Mouse (Mus musculus) adrenal gland, adult (tissue): ENCODE measurements around the gene Tmem274.

Experiments
- DNase-seq, 2 experiments: peaks; one replicate each; pipeline ENCODE4 v3.0.0; 2022 to 2023; ENCODE audit warnings: low spot score in 1 of 2; ENCODE audit not compliant: inconsistent age in 2 of 2

Tmem274 gene

DNA sequence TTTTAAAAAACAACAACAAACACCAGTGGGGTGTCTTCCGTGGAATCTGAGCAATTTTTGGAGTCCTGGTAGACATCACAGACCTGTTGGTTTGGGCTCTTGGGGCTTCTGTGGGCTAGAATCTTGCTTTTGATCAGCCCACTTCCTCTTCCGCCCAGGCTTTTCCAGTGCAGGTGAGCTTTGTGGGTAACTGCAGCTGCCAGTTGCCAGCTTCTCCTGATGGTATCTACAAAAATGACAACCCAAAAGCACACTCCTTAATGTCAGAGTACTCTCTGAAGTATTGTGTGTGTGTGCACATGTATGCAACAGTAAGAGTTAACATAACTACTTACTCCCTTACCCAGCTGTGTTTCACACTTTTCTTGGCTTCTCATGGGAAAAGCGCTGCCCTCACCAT lies 7.6 kb upstream of the Tmem274 start:
- no peak for DNase-seq

DNA sequence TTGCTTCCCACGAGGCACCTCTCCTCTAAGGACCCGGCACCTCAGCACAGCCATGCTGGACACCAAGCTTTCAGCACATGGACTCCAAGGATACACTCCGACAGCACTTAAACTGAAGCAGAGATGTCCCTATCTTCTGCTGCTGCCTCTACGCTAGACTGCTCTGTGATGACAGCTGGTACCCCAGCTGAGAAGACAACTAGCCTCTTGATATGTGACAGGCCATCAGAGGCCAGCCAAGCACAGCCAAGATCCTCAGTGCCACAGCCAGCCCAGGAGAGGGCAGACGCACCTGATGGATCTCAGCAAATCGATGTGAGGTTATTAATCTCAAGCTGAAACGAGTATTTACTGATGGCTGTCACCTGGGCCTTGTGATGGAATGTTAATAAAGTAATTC lies 2.1 kb upstream of the Tmem274 start:
- DNase-seq, result no peak

DNA sequence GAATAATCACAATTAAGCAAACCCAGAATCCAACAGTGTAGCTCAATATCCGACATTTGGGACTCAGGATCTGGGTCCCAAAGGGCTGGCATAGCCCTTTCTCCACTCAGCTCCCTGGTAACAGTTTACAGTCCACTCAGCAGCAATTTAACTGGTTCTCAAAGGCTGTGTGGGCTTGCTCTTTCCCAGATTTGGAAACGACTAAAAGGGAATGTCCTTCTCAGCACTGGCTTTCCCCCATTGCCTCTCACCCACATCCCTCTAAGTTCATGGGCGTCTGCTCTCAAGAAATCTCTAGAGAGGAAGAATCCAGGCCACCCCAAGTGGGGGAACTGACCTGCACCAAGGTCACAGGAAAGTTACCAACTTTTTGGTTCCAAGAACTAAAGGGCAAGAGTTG lies 7.4 kb downstream of the Tmem274 start:
- DNase-seq, result no peak

DNA sequence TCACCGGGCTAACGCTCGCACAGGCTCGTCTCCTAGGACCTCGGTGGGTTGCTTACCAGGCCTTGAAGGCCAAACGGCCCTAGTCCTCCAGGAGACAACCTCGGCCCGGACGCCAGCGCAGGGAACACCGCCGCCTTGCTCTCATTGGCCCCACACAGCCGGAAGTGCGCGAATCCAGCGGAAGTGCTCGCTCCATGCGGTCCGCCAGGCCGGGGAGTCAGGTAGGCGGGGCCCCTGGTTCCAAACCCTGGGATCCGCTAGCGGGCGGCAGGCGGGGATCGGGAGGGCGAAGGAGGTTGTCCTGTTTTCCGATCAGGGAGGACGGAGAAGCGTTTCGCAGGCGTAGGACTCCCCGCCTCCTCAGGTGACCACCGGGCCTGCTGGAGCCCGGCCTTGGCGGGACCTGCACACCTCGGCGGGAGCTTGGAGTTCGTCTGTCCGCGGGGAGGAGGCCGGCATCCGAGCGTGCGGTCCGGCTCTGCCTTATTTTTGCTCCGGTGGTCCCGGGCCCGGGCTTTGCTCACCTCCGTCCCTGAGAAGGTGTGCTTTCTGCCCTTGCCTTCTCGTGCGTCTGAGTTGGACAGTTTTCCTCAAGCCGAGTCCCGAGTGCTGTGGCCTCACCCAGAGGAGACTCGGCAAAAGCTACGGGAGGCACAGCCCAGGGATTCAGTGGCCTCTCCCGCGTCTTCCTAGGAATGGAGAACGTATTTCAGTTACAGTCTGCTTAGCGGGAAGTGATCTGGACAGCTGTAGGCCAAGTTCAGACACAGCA lies 8.1 kb downstream of the Tmem274 start, which contains the start of the genes Nmnat1 and Lzic:
TSS of gene Nmnat1 (minus strand) at position 150 of the 772 bp plus-strand sequence.
TSS of gene Lzic (plus strand) at position 177 of the 772 bp plus-strand sequence.
- peak; percentile 95 to 98 for DNase-seq

DNA sequence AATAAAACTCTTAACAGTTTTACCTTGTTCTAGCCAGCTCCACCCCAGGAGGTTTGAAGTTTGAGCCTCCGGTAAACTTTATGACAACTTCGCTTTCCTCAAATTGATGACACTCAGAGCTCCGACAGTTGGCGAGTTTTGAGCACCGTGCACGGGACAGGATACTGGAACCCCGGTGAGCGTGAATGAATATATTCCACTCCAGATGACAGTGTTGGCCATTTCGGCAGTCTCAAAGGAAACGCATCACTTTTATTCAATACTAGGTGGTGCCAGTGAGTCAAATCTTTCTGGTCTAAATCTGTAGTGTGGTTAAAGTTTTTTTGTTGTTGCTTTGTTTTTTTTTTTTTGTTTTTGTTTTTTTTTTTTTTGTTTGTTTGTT lies 8.6 kb downstream of the Tmem274 start:
- peak; percentile 24 to 75 for DNase-seq

DNA sequence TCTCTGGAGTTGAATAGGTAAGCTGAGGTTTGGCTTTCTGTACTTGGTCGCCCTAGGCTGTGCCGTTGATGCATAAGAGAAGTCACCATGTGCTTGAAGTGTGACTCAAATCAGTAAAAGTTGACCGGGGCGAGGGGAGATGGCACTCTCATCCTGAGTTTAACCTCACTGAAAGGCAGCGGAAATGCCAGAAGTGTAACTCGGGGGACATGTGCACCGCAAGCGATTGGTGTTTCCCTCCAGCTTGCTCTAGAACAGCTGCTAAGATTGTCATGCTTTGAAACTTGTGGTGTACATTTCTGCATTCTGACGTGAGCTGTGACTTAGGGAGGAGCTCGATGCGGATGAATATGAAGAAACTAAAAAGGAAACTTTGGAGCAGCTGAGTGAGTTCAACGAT lies 10.6 kb downstream of the Tmem274 start:
- DNase-seq, result no peak

DNA sequence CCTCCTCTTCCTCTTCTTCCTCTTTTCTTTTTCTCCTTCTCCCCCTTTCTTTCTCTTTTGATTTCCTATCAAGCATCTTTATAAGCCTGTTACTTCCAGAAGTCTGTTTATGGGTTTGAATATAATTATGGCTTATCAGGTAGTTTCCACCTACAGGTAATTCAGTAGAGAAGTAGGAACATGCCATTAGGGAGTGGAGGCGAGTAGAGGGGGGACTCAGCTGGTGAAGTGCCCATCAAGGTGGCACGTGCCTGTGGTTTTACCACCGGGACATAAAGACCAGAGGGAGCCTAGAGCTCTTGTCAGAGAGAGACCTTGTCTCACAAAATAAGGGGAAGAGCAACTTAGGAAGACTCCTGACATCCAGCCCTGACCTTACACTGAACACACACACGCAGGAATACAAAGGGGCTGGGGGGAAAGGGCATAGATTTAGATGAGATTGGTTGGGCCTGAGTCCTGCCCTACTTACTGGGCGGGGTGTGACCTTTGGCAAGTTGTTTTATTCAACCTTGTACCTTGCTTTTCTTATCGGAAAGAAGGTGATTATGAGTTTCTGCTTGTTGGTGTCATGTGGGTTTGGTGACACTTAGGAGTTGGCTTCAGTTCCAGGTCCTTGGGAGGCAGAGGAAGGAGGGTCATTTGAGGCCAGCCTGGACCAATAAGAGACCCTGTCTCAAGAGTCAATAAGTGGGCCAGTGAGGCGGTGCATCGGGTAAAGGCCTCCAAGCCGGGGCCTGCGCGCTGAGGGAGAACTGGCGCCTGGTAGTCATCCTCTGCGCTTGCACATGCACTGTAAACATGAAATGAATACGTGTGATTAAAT lies 12.4 kb downstream of the Tmem274 start:
- DNase-seq, result no peak

DNA sequence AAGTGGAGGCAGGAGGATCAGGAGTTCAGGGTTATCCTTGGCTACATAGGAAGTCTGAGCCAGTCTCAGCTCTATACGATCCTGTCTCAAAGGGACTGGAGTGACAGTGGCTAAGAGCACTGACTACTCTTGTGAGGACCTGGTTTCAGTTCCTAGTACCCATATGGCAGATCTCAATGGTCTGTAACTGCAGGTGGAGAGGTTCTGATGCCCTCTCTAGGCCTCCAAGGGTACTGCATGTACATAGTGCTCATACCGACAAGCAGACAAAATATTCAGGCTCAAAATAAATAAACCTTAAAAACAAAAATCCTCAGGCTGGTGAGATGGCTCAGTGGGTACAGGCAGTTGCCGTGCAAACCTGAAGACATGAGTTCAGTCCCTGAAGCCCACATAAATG lies 14.0 kb downstream of the Tmem274 start:
- DNase-seq, result no peak

DNA sequence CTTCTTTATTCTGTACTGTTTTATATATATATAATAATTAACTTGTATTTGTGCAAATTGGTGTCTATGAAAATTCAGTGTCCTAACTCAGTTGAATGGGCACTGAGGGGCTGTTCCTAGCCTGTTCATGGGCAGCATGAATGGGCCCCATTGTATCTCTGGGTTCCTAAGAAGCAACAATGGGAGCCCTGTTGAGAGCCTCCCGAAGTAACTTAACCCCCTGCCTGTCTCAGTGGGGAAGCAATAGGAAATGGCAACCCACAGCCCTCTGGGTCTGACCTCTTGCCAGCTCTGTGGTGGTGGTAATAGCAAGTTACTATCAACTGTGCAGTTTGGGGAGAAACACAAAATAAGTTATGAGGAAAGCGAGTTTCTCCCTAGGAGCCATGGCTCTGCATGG lies 19.4 kb downstream of the Tmem274 start:
- DNase-seq, result no peak

DNA sequence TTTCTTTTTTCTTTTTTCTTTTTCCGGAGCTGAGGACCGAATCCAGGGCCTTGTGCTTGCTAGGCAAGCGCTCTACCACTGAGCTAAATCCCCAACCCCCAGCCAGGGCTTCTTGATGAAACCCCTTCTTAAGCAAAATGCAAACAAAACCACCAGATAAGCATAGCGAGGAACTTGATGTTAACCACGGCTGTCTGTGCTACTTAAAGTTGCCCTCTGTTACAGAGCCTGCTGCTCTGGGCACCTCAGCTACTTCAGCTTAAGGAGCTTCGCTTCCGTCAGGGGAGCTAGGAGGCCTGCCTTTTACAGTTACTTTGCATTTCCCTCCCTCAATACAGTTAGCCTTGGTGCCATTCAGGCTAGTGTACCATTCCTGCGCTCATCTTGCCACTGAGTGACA lies 21.7 kb downstream of the Tmem274 start:
- DNase-seq, result no peak

DNA sequence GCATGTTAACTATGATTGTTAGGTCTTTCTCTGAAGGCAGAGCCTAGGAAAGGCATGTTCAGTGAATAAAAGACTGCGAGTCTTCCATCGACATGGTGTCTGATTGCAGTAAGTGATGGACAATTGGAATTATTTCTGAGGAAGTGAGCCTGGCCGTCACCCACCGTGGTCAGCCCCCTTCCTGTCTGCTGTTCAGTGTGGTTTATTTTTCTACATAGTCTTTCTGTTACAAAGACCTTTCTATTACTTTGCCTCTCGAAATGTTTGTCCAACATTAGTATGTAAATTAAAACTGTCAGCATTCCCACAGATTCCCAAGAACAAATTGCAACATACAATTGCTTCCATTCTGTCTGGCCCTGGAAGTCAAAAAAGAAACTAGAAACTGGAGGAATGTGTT lies 22.6 kb downstream of the Tmem274 start:
- DNase-seq, result no peak

DNA sequence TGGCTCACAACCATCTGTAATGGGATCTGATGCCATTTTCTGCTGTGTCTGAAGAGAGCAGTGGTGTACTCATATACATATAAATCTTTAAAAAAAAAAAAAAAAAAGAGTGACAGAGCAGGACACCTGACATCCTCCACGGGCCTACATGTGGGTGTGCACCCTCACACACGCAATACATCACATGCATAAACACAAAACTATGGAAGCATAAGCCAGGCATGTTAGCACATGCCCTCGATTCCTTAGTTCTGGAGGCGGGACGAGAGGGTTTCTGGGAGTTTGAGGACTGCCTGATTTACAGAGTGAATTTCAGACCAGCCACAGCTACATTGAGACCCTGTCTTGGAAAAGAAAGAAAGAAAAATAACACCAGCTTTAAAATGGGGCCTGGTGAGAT lies 27.2 kb downstream of the Tmem274 start:
- DNase-seq, result no peak

DNA sequence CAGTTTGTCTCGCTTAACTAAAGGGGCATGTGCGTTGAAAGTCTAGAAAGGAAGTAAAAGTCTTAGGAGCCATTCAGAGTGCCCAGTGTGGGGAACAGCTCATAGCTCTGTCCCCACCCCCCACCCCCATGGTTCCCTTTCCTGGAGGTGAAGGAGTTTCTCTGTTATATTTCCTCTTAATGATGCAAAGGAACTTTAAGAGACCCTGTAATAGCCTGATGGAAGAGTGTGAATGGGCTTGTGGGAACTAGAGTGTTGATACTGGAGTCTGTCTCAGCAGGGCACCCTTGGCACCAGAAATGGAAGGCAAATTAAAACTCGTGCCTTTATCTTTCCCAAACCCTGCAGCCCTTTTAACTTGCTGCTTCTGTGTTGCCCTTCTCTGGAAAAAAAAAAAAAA lies 27.7 kb downstream of the Tmem274 start:
- DNase-seq, result no peak

DNA sequence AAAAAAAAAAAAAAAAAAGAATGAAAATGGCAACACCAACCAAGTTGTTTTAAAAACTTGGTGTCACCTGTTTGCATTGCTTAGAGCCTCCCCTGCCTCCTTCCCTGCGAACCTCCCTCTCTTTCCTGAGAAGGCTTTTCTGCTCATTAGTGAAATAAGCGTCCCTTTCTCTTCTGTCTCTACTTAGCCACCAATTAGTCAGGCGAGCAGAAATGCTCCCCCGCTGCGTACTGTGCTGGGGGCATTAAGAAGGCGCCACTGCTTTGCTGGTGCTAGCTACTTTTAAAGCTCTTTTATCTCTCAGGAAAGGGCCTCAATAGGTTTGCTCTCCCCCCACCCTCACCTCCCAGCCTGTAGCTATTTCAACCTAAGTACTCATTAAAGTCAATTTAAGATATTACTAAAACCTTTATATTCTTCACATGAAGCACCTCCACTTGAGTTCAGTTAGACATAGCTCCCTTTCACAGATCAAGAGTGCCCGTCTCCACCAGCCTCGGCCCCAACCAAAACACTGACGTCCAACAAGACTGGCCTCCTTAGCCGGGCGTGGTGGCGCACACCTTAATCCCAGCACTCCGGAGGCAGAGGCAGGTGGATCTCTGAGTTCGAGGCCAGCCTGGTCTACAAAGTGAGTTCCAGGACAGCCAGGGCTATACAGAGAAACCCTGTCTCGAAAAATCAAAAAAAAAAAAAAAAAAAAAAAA lies 28.2 kb downstream of the Tmem274 start:
- no peak for DNase-seq

DNA sequence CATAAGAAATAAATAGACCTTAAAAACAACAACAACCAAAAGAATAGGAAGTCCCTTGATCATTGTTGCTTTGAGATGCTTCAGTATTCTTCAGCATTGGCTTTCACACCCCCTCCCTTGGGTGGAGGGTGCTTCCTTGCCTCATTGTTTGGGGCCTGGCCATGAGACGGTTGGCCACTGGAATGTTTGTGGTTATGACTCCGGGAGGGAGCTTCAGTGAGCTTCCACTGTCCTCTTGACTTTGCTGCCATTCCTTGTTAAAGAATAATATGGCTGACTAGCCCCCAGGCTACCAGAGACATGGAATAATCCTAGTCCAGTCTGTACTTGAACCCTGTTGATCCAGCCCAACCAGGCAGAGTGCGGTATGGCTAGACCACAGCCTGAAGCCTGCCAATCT lies 29.7 kb downstream of the Tmem274 start:
- DNase-seq, result no peak

DNA sequence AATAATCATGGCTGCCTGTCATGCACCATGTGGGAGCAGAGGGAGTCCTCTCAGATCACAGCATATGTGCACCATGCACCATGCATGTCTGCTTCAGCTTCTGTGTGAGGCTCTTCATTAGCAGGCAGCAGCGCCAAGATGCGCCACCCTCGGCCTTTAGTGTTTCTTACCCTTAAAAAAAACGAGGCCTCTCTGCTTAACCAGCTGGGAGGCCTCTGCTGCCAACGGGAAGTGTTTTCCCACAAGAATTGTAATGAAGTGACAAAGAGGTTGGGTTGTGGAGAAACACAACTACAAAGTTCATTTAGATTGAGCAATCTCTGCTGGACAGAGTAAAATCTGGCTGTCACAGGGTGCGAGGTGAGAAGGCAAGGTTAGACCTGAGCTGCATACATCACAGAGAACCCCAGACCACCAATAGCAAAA lies 34.1 kb downstream of the Tmem274 start:
- DNase-seq, result no peak

DNA sequence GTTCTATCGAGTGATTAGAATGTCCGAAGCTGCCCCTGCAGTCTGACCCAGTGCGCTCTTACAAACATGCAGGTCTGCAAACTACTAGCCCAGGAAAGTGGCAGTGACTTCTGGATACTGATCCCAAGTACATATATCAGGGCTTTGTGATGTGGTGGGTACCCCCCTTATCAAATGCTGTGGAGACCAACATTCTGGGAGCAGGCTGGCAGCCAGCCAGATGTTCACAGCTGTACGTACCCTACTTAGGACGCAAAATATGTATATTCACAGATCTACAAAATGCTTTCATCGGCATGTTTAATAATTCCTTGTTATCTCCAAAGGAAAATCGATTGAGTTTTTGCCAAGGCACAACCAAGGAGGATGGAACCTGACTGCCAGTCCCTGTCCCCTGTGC lies 34.9 kb downstream of the Tmem274 start:
- DNase-seq, result no peak

DNA sequence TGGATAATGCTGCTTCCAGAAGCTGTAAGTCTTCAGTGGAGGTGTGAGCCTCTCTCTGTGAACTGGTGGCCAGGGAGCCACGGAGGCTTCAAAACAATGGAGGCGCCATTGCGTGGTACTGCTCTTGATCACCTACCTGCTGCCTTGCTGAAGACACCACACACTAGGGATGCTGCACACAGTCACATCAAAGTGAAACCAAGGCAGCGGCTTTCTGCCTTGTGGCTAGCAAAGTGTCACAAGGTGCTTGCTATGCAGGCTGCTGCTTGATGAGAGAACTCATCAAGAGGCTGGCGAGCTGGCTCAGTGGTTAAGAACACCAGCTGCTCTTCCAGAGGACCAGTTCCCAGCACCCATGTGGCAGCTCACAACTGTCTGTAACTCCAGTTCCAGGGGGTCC lies 38.5 kb downstream of the Tmem274 start:
- no peak for DNase-seq

DNA sequence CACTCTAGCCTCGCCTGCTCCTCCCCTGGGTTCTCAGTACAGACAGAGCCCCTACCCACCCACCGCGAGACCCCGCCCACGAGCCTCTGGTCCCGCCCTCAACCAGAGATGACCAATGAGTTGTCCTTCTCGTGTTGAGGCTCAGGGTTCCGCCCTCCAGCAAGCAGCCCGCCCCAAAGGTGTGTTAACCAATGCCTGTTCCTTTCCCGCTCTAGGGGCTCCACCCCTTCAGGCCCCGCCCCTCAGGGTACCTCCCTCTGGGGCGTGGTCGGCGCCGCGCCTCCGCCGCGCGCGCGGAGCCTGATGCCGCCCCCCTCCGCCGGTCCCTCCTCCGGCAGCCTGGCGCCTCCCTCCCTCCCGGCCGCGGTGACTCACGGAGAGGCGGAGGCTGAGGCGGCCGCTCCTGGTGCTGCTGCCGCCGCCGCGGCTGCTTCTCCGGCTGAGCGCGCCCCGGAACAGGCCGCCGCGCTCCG lies 40.7 kb downstream of the Tmem274 start, which contains the start of gene Ctnnbip1:
TSS of gene Ctnnbip1 (plus strand) at position 369 of the 473 bp plus-strand sequence.
- peak; percentile 99 for DNase-seq

DNA sequence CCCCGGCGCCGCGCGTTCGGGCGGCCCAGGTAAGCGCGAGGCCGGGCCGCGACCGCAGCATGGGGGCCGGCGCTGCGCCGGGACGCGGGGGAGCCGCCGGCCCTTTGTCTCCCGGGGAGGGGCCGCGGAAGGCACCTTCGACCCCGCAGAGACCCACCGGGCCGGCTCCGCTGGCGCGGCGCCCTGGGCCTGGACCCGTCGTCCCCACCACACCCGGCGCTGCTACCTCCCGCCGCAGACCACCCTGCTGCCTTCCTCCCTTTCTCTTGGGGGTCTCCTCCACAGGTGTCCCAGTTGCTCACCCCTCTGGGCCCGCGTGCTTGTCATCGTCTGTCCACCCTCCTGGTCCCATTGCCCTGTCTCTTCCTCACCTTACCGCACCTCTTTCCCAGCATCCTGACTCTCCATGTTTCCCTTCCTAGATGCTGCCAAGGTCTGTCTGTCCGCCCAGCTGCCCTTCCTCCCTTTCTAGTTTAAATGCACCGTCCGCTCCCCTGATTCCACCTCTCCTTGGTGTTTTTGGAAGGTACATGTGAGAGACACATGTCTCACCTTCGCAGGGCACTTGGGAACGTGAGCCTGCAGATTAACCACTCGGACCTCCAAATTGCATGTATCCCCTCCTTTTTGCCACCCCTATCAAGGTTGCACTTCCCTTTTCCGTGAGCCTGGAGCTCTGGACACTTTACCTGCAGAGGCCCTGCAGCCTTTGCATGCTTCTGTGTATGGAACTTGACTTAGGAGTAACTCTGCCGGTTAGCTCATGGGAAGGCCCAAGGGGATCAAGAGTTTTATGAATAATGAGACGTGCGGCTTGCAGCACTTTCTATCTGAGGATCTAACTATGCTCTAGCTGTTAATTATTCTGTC lies 41.4 kb downstream of the Tmem274 start:
- no peak for DNase-seq
